Mouse (Mus musculus) heart, embryonic 14.5 days (tissue): ENCODE measurements around the gene Ttc8. TPM values are rescaled to one million over a fixed set of nuclear protein-coding genes. Genes with fewer than 3 reads are reported as not detected.
A peak's percentile ranks its signal among the peaks of the same experiment; 100 is the strongest.

ENCODE experiments used
- ATAC-seq: fragments of 200-750 bp; cut with Nextera tagmentation; 2 replicates; pipeline ENCODE4 v1.8.0; 2017; ENCODE audit warnings: low read depth, moderate TSS enrichment; ENCODE audit not compliant: insufficient number of reproducible peaks, insufficient read depth, low FRiP score
- H3K27ac ChIP-seq, 2 experiments: fragments of 200-500 bp in 1 of 2; fragments of 300-500 bp in 1 of 2; sonication (generic) in 1 of 2; replicated peaks in 1 of 2; 2 replicates each; pipeline ENCODE4 v1.5.1; 2012 to 2014; ENCODE audit warnings: low read depth in 2 of 2, low read length in 2 of 2, control low read depth in 1 of 2, mild to moderate bottlenecking in 1 of 2, mixed read lengths in 1 of 2; ENCODE audit not compliant: control insufficient read depth in 1 of 2, insufficient read depth in 1 of 2
- H3K27me3 ChIP-seq: fragments of 300-500 bp; sonication (generic); 2 replicates; pipeline ENCODE4 v1.6.1; 2014; ENCODE audit warnings: mild to moderate bottlenecking, low read length, control low read depth; ENCODE audit not compliant: control insufficient read depth, insufficient read depth
- H3K36me3 ChIP-seq: fragments of 300-500 bp; sonication (generic); 2 replicates; pipeline ENCODE4 v1.6.1; 2014; ENCODE audit warnings: mild to moderate bottlenecking, control low read depth, low read length, mixed read lengths; ENCODE audit not compliant: control insufficient read depth, insufficient read depth
- H3K4me1 ChIP-seq, 2 experiments: fragments of 200-500 bp in 1 of 2; fragments of 300-500 bp in 1 of 2; sonication (generic) in 1 of 2; 2 replicates each; pipeline ENCODE4 v1.6.1; 2012 to 2014; ENCODE audit warnings: low read length in 2 of 2, control low read depth in 1 of 2, mixed read lengths in 1 of 2; ENCODE audit not compliant: control insufficient read depth in 2 of 2, insufficient read depth in 2 of 2
- H3K4me2 ChIP-seq: fragments of 300-500 bp; sonication (generic); 2 replicates; pipeline ENCODE4 v1.6.1; 2014; ENCODE audit warnings: mild to moderate bottlenecking, low read length
- H3K4me3 ChIP-seq, 2 experiments: fragments of 200-500 bp in 1 of 2; fragments of 300-500 bp in 1 of 2; sonication (generic) in 1 of 2; 2 replicates each; pipeline ENCODE4 v1.5.1; 2012 to 2014; ENCODE audit warnings: low read length in 2 of 2, mild to moderate bottlenecking in 2 of 2, control low read depth in 1 of 2, low read depth in 1 of 2, moderate library complexity in 1 of 2; ENCODE audit not compliant: control insufficient read depth in 1 of 2, insufficient read depth in 1 of 2
- H3K9ac ChIP-seq: fragments of 300-500 bp; sonication (generic); 2 replicates; pipeline ENCODE4 v1.6.1; 2014; ENCODE audit warnings: mild to moderate bottlenecking, low read length
- H3K9me3 ChIP-seq: fragments of 300-500 bp; sonication (generic); 2 replicates; pipeline ENCODE4 v1.6.1; 2016; ENCODE audit warnings: low read length, control low read depth; ENCODE audit not compliant: control insufficient read depth
- WGBS: fragments of 180-500 bp; shearing (Covaris S2); extraction: QIAGEN DNeasy Blood & Tissue Kit; methylation state at CpG from one replicate; pipeline ENCODE4 v1.1.7; 2014; 5-methylcytosine and 5-hydroxymethylcytosine counted together
- polyA plus RNA-seq: library from polyadenylated mRNA; unstranded; fragments of >200 nt; fragmentation: Nextera tagmentation; extraction: Ambion mirVana; gene quantifications from 2 replicates; pipeline ENCODE4 v1.2.1, GENCODE M21; 2014

Ttc8 gene
- polyA plus RNA-seq, 1 experiment from 2014 or later, result 18.4 TPM

DNA sequence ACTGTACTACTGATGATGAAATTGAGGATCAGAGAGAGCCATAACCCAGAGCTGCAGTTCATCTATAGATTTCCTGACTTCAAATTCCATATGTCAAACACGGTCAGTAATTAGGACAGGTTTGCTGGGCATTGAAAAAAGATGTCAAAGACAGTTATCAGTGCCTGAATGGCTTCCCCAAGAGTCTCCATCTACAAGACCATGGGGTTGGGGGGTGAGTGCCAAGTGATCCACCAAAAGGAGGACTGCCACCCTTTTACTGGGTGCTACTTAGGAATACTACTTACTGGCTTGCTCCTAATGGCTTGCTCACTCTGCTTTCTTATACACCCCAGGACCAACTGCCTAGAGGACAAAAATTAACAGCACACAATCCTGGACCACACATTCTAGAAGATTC lies 88.4 kb downstream of the Ttc8 start:
- ATAC-seq, result no peak
- Histone ChIP-seq H3K4me2 (no peak overlapping the region), H3K27ac (no peak overlapping the region), H3K36me3 (no peaks in the 10 kb centered on the region), H3K27me3 (no peaks in the 10 kb centered on the region), H3K4me3 (no peak overlapping the region), H3K9me3 (no peaks in the 10 kb centered on the region), H3K9ac (no peak overlapping the region), H3K4me1 (peaks cover 0 to 4% of the 10 kb centered on the region in 2 experiments; a peak in 2 of 4 replicates)
- WGBS, result 73% methylated on average over 1 of the region's 1 CpGs

DNA sequence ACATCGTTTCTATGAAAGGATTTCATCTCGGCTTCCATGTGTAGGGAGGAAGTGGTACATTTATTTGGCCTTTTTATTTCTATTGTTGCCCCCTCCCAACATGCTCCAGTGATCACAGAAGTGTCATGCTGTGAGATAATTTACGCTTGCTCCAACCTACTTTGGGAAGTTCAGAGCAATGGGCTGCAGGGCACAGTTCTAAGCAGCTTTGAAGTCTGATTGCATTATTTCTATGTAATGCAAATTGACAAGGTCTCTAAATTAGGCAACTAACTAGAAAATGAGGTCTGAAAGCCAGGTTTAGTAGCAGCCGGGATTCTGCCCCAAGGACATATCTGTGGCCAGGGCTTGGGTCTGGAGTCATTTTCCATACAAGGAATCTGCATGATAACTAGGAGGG lies 89.1 kb downstream of the Ttc8 start:
- no peak overlapping the region for H3K4me2 ChIP-seq
- peaks cover 0 to 4% of the 10 kb centered on the region in 2 experiments; a peak in 2 of 4 replicates for H3K4me1 ChIP-seq
- H3K9me3 ChIP-seq, result no peaks in the 10 kb centered on the region
- H3K27ac ChIP-seq, result no peak overlapping the region
- H3K4me3 ChIP-seq, result no peak overlapping the region
- H3K9ac ChIP-seq, result no peak overlapping the region
- no peak for ATAC-seq
- H3K27me3 ChIP-seq, result no peaks in the 10 kb centered on the region
- no peaks in the 10 kb centered on the region for H3K36me3 ChIP-seq
- WGBS, result 63% methylated on average over 4 of the region's 4 CpGs

DNA sequence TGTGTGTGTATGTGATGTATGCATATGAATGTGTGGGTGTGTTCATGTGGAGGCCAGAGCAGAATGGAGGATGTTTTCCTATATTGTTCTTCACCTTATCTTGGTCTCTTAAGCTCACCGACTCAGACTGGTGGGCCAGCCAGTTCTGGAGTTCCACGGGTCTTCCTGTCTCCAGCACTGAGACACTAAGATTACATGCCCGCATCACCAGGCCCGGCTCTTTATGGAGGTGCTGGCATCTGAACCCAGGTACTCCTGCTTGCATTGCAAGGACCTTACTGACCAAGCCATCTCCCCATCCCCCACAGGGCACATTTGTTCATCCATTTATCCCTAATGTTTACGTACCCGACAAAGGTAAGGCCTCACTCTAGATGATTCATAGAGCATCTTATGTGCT lies 89.7 kb downstream of the Ttc8 start:
- Histone ChIP-seq H3K4me1 (peaks cover 0 to 4% of the 10 kb centered on the region in 2 experiments; a peak in 2 of 4 replicates), H3K9ac (no peak overlapping the region), H3K4me3 (no peak overlapping the region), H3K27ac (no peak overlapping the region), H3K27me3 (no peaks in the 10 kb centered on the region), H3K36me3 (no peaks in the 10 kb centered on the region), H3K4me2 (no peak overlapping the region), H3K9me3 (no peaks in the 10 kb centered on the region)
- WGBS, result 66% methylated on average over 6 of the region's 6 CpGs
- ATAC-seq, result no peak

DNA sequence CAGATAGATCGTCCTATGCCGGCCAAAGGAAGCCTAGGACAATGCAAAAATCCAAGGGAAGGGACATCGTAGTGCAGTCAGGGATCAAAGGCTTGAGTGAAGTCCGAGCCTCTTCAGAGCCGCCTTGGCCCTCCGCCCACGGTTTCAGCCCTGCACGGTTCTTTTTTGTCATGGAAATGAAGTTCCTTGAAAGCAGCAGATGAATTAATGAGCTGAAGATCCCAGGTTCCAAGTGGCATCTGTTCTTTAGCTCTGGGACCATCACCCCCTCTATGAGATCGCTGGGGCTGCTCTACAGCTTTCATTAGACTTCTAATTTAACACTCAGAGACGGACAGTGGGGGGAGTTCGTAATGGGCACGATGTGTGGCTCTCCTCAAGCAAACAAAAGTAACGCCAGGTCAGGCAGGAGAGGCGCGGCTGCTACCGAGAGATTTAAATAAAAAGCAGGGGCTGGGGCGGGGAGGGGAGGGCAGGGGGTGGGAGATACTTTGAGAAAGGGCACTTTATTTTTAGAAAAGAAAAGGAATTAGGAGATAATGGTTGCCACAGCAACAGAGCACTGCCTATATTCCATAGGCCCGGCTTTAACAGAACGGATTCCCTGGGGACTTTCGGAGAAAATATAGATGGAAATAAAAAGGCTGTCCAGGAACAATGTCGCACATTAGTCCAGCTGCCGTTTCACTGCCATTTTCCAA lies 90.9 kb downstream of the Ttc8 start:
- no peak for ATAC-seq
- no peaks in the 10 kb centered on the region for H3K9me3 ChIP-seq
- no peak overlapping the region for H3K27ac ChIP-seq
- peak overlapping the region; percentile 59 for H3K4me2 ChIP-seq
- peak overlapping the region in 1 of 2 experiments; percentile 21; a peak in 1 of 4 replicates for H3K4me3 ChIP-seq
- peak overlapping the region; percentile 44; the same call in 1 of the 2 replicates for H3K9ac ChIP-seq
- WGBS, result 12% methylated on average over 22 of the region's 22 CpGs
- H3K36me3 ChIP-seq, result no peaks in the 10 kb centered on the region
- H3K4me1 ChIP-seq, result peaks cover 0 to 4% of the 10 kb centered on the region in 2 experiments; a peak in 2 of 4 replicates
- no peaks in the 10 kb centered on the region for H3K27me3 ChIP-seq

DNA sequence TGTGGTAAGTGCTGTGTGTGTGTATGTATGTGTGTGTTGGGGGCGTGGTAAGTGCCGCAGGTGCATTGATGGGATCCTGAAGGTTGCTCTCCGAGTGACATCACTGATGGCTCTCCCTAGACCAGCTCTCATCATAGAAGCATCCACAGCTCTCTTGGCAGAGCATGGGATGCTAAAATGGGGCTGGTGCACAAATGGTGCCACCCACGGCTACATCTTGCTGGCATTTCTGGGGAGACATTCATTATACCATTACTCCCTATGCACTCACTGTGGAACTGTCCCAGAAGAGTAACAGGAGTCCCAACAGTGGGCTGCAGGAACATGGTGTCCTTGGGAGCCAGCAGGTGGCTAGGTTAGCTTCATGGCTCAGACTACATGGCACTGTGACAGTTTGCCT lies 95.5 kb downstream of the Ttc8 start:
- Histone ChIP-seq H3K4me1 (peaks cover 0 to 4% of the 10 kb centered on the region in 2 experiments; a peak in 2 of 4 replicates), H3K4me3 (no peak overlapping the region), H3K27ac (no peak overlapping the region), H3K4me2 (no peak overlapping the region), H3K36me3 (no peaks in the 10 kb centered on the region), H3K27me3 (no peaks in the 10 kb centered on the region), H3K9ac (no peak overlapping the region), H3K9me3 (no peaks in the 10 kb centered on the region)
- WGBS, result 88% methylated on average over 4 of the region's 4 CpGs
- no peak for ATAC-seq

DNA sequence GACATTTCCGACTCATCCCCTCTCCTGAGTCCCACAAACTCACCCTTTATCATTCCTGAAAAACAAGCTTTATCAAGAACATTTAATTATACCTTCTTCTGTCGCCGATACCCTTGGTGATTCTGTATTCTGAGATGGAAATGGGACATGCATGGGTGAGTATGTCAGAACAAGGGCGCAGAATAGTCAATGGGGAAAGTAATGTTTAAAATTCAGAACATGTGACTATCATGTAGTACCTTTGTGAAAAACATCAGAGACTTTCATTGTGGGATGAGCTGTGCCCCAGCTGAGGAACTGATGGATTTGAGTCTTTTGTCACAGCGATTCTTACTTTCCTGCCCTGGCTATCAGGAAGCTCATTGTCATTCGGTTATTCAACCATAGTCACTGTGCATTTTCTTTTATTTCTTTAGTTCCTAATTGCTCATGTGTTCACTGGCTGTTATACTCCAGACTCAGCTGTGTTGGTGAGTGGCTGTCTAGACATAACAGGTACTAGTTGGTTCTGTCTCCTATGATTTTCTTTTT lies 104.1 kb downstream of the Ttc8 start:
- no peak overlapping the region for H3K4me3 ChIP-seq
- no peak overlapping the region for H3K4me2 ChIP-seq
- no peaks in the 10 kb centered on the region for H3K4me1 ChIP-seq
- ATAC-seq, result no peak
- no peak overlapping the region for H3K27ac ChIP-seq
- no peak overlapping the region for H3K9ac ChIP-seq
- H3K9me3 ChIP-seq, result no peaks in the 10 kb centered on the region
- H3K36me3 ChIP-seq, result no peaks in the 10 kb centered on the region
- WGBS, result 83% methylated on average over 6 of the region's 6 CpGs
- H3K27me3 ChIP-seq, result no peaks in the 10 kb centered on the region

DNA sequence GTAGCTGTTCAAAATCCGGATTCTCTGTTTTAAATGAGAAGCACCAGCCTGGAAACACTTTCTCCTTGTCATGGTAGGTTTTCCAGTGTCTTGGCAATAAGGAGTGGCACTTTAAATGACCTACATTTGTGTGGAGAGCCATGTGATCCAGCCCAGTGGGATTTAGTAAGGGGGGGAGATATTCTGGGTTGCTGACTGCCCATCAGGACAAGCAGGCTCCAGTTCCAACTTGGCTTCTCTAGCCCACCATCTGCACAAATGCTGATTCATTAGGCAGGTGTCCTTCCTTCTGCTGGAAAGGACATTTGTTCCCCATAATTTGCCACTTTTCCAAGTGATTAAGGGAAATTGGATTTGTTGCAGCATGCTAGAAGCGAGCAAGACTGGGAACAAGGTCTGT lies 105.9 kb downstream of the Ttc8 start:
- no peaks in the 10 kb centered on the region for H3K27me3 ChIP-seq
- 69% methylated on average over 2 of the region's 2 CpGs for WGBS
- H3K36me3 ChIP-seq, result no peaks in the 10 kb centered on the region
- no peak overlapping the region for H3K27ac ChIP-seq
- ATAC-seq, result no peak
- no peaks in the 10 kb centered on the region for H3K4me1 ChIP-seq
- H3K4me2 ChIP-seq, result no peak overlapping the region
- no peak overlapping the region for H3K9ac ChIP-seq
- no peaks in the 10 kb centered on the region for H3K9me3 ChIP-seq
- H3K4me3 ChIP-seq, result no peak overlapping the region

DNA sequence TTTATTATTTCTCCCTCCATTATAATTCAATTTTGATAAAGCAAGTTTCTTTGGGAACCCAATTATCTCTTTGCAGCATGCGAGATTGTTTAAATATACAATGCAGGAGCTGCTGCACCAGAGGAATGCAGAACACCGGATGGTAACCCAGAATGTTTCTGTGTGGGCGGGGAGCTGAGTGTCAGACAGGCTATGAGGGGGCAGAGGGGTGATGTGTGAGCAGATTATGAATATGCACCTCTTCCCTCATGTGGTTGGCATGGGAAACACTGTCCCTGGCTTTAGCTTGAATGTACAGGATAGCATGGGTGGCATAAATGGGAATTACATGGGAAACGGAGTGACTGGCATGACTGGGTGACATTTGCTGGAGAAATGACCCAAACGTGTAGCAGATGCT lies 108.3 kb downstream of the Ttc8 start:
- no peak overlapping the region for H3K27ac ChIP-seq
- 50% methylated on average over 5 of the region's 5 CpGs for WGBS
- no peaks in the 10 kb centered on the region for H3K4me1 ChIP-seq
- H3K9ac ChIP-seq, result no peak overlapping the region
- ATAC-seq, result no peak
- H3K4me2 ChIP-seq, result no peak overlapping the region
- H3K36me3 ChIP-seq, result no peaks in the 10 kb centered on the region
- no peaks in the 10 kb centered on the region for H3K27me3 ChIP-seq
- no peaks in the 10 kb centered on the region for H3K9me3 ChIP-seq
- no peak overlapping the region for H3K4me3 ChIP-seq
